Mouse (Mus musculus) neural tube, embryonic 12.5 days (tissue): ENCODE data around the gene Rptor. TPM values are rescaled to one million over a fixed set of nuclear protein-coding genes. Genes with fewer than 3 reads are reported as not detected.

Experiments used
- ATAC-seq: fragments of 200-750 bp; cut with Nextera tagmentation; 2 replicates; pipeline ENCODE4 v1.8.0; 2017; ENCODE audit warnings: low read depth, mild to moderate bottlenecking, moderate TSS enrichment, moderate library complexity; ENCODE audit not compliant: low FRiP score
- H3K27ac ChIP-seq: fragments of 300-500 bp; sonication (generic); 2 replicates; pipeline ENCODE4 v1.5.1; 2016
- H3K27me3 ChIP-seq: fragments of 300-500 bp; sonication (generic); replicated peaks from 2 replicates; pipeline ENCODE4 v1.6.1; 2016; ENCODE audit warnings: mild to moderate bottlenecking
- H3K36me3 ChIP-seq: fragments of 300-500 bp; sonication (generic); 2 replicates; pipeline ENCODE4 v1.6.1; 2016; ENCODE audit warnings: mild to moderate bottlenecking
- H3K4me1 ChIP-seq: fragments of 300-500 bp; sonication (generic); 2 replicates; pipeline ENCODE4 v1.6.1; 2016
- H3K4me2 ChIP-seq: fragments of 300-500 bp; sonication (generic); replicated peaks from 2 replicates; pipeline ENCODE4 v1.6.1; 2016; ENCODE audit warnings: mild to moderate bottlenecking
- H3K4me3 ChIP-seq: fragments of 300-500 bp; sonication (generic); 2 replicates; pipeline ENCODE4 v1.5.1; 2016
- H3K9ac ChIP-seq: fragments of 300-500 bp; sonication (generic); 2 replicates; pipeline ENCODE4 v1.6.1; 2016; ENCODE audit warnings: mild to moderate bottlenecking
- H3K9me3 ChIP-seq: fragments of 300-500 bp; sonication (generic); 2 replicates; pipeline ENCODE4 v1.6.1; 2016; ENCODE audit warnings: mild to moderate bottlenecking
- WGBS: fragments of 180-500 bp; shearing (Covaris S2); methylation state at CpG from one replicate; pipeline ENCODE4 v1.1.7; 2016; 5-methylcytosine and 5-hydroxymethylcytosine counted together
- polyA plus RNA-seq: library from polyadenylated mRNA; unstranded; fragments of >200 nt; fragmentation: Nextera tagmentation; extraction: Ambion mirVana; gene quantifications from 2 replicates; pipeline ENCODE4 v1.2.1, GENCODE M21; 2016

Rptor gene
- polyA plus RNA-seq, 1 experiment from 2014 or later, result 17.8 TPM

GRCm38 (mm10) chr11:119784672-119785341, 182.1 kb downstream of the Rptor start:
- H3K9me3 ChIP-seq, result no peaks in the 10 kb centered on the region
- no peak overlapping the region for H3K27ac ChIP-seq
- H3K4me2 ChIP-seq, result no peak overlapping the region
- H3K27me3 ChIP-seq, result no peaks in the 10 kb centered on the region
- no peaks in the 10 kb centered on the region for H3K36me3 ChIP-seq
- H3K4me1 ChIP-seq, result peaks cover 21% of the 10 kb centered on the region
- WGBS, result 91% methylated on average over 12 of the region's 12 CpGs
- no peak overlapping the region for H3K9ac ChIP-seq
- ATAC-seq, result no peak
- H3K4me3 ChIP-seq, result no peak overlapping the region

GRCm38 (mm10) chr11:119785661-119786384, 183.1 kb downstream of the Rptor start:
- 94% methylated on average over 7 of the region's 7 CpGs for WGBS
- Histone ChIP-seq H3K27me3 (no peaks in the 10 kb centered on the region), H3K9me3 (no peaks in the 10 kb centered on the region), H3K4me2 (no peak overlapping the region), H3K4me3 (no peak overlapping the region), H3K9ac (no peak overlapping the region), H3K36me3 (no peaks in the 10 kb centered on the region), H3K4me1 (peaks cover 27% of the 10 kb centered on the region), H3K27ac (no peak overlapping the region)
- ATAC-seq, result no peak

GRCm38 (mm10) chr11:119786385-119786880, 183.7 kb downstream of the Rptor start:
- 70% methylated on average over 8 of the region's 8 CpGs for WGBS
- ATAC-seq, result no peak
- no peaks in the 10 kb centered on the region for H3K9me3 ChIP-seq
- H3K36me3 ChIP-seq, result no peaks in the 10 kb centered on the region
- H3K4me2 ChIP-seq, result no peak overlapping the region
- no peaks in the 10 kb centered on the region for H3K27me3 ChIP-seq
- no peak overlapping the region for H3K4me3 ChIP-seq
- no peak overlapping the region for H3K27ac ChIP-seq
- peaks cover 27% of the 10 kb centered on the region for H3K4me1 ChIP-seq
- H3K9ac ChIP-seq, result no peak overlapping the region

GRCm38 (mm10) chr11:119788488-119788887, 185.8 kb downstream of the Rptor start:
- 55% methylated on average over 7 of the region's 7 CpGs for WGBS
- H3K27ac ChIP-seq, result no peak overlapping the region
- no peak overlapping the region for H3K9ac ChIP-seq

GRCm38 (mm10) chr11:119788919-119789713, 186.4 kb downstream of the Rptor start:
- H3K4me3 ChIP-seq, result no peak overlapping the region
- no peaks in the 10 kb centered on the region for H3K36me3 ChIP-seq
- H3K9ac ChIP-seq, result no peak overlapping the region
- WGBS, result 75% methylated on average over 3 of the region's 3 CpGs
- H3K4me2 ChIP-seq, result no peak overlapping the region
- peaks cover 31% of the 10 kb centered on the region for H3K4me1 ChIP-seq
- no peak for ATAC-seq
- H3K27ac ChIP-seq, result no peak overlapping the region
- no peaks in the 10 kb centered on the region for H3K27me3 ChIP-seq
- H3K9me3 ChIP-seq, result no peaks in the 10 kb centered on the region

More at GRCm38 (mm10) chr11:119788488-119788887, 185.8 kb downstream of the Rptor start:
- H3K27me3 ChIP-seq, result no peaks in the 10 kb centered on the region
- H3K36me3 ChIP-seq, result no peaks in the 10 kb centered on the region
- H3K4me1 ChIP-seq, result peaks cover 27% of the 10 kb centered on the region
- no peak overlapping the region for H3K4me2 ChIP-seq
- no peaks in the 10 kb centered on the region for H3K9me3 ChIP-seq
- H3K4me3 ChIP-seq, result no peak overlapping the region
- no peak for ATAC-seq

GRCm38 (mm10) chr11:119791923-119792564, 189.3 kb downstream of the Rptor start:
- no peaks in the 10 kb centered on the region for H3K36me3 ChIP-seq
- no peaks in the 10 kb centered on the region for H3K9me3 ChIP-seq
- 88% methylated on average over 10 of the region's 10 CpGs for WGBS
- no peak overlapping the region for H3K9ac ChIP-seq
- H3K4me2 ChIP-seq, result no peak overlapping the region
- ATAC-seq, result no peak
- no peak overlapping the region for H3K27ac ChIP-seq
- H3K4me3 ChIP-seq, result no peak overlapping the region
- no peaks in the 10 kb centered on the region for H3K27me3 ChIP-seq
- peaks cover 30% of the 10 kb centered on the region for H3K4me1 ChIP-seq

GRCm38 (mm10) chr11:119793378-119793777, 190.7 kb downstream of the Rptor start:
- H3K9me3 ChIP-seq, result no peaks in the 10 kb centered on the region
- H3K36me3 ChIP-seq, result no peaks in the 10 kb centered on the region
- no peak overlapping the region for H3K4me2 ChIP-seq
- no peak for ATAC-seq
- no peak overlapping the region for H3K27ac ChIP-seq
- peaks cover 26% of the 10 kb centered on the region for H3K4me1 ChIP-seq
- no peaks in the 10 kb centered on the region for H3K27me3 ChIP-seq
- H3K4me3 ChIP-seq, result no peak overlapping the region
- WGBS, result 46% methylated on average over 6 of the region's 6 CpGs
- H3K9ac ChIP-seq, result no peak overlapping the region

GRCm38 (mm10) chr11:119794020-119794419, 191.3 kb downstream of the Rptor start:
- Histone ChIP-seq H3K9me3 (no peaks in the 10 kb centered on the region), H3K36me3 (no peaks in the 10 kb centered on the region; the same call in 1 of the 2 replicates), H3K27ac (no peak overlapping the region), H3K4me2 (no peak overlapping the region), H3K4me1 (peaks cover 21% of the 10 kb centered on the region), H3K9ac (no peak overlapping the region), H3K4me3 (no peak overlapping the region), H3K27me3 (no peaks in the 10 kb centered on the region)
- no peak for ATAC-seq
- WGBS, result 100% methylated on average over 1 of the region's 1 CpGs

- no peaks in the 10 kb centered on the region for H3K9me3 ChIP-seq
- no peak overlapping the region for H3K4me3 ChIP-seq
- no peaks in the 10 kb centered on the region for H3K27me3 ChIP-seq
- ATAC-seq, result no peak
- peaks cover 16% of the 10 kb centered on the region for H3K4me1 ChIP-seq
- no peak overlapping the region for H3K4me2 ChIP-seq
- no peaks in the 10 kb centered on the region; the same call in 1 of the 2 replicates for H3K36me3 ChIP-seq
- no peak overlapping the region for H3K27ac ChIP-seq
- 50% methylated on average over 6 of the region's 6 CpGs for WGBS
- no peak overlapping the region for H3K9ac ChIP-seq
Measured at GRCm38 (mm10) chr11:119794671-119795070, 192.0 kb downstream of the Rptor start.

GRCm38 (mm10) chr11:119796406-119796805, 193.7 kb downstream of the Rptor start:
- ATAC-seq, result no peak
- H3K9ac ChIP-seq, result no peak overlapping the region
- H3K9me3 ChIP-seq, result no peaks in the 10 kb centered on the region
- H3K36me3 ChIP-seq, result no peaks in the 10 kb centered on the region; the same call in 1 of the 2 replicates
- no peak overlapping the region for H3K27ac ChIP-seq
- H3K4me3 ChIP-seq, result no peak overlapping the region
- H3K4me1 ChIP-seq, result peaks cover 8% of the 10 kb centered on the region
- no peak overlapping the region for H3K4me2 ChIP-seq
- no peaks in the 10 kb centered on the region for H3K27me3 ChIP-seq
- 69% methylated on average over 7 of the region's 7 CpGs for WGBS

GRCm38 (mm10) chr11:119796846-119797245, 194.1 kb downstream of the Rptor start:
- Histone ChIP-seq H3K27me3 (no peaks in the 10 kb centered on the region), H3K36me3 (no peaks in the 10 kb centered on the region; the same call in 1 of the 2 replicates), H3K27ac (no peak overlapping the region), H3K4me1 (peaks cover 8% of the 10 kb centered on the region), H3K9ac (no peak overlapping the region), H3K4me2 (no peak overlapping the region), H3K4me3 (no peak overlapping the region), H3K9me3 (no peaks in the 10 kb centered on the region)
- WGBS, result 86% methylated on average over 7 of the region's 7 CpGs
- no peak for ATAC-seq
